Mouse (Mus musculus): Measurements from ENCODE around the gene Sptan1.

- no peak for TF ChIP-seq POLR2A (IDR thresholded peaks at IDR 0.05; ENCODE audit: borderline replicate concordance, low read depth, low read length)
- TF ChIP-seq CTCF (IDR thresholded peaks at IDR 0.05; ENCODE audit: low read depth, low read length) = no peak
These were observed 8.2 kb downstream of the Sptan1 start for GRCm38 (mm10) chr2:29973525-29973924.

Measured in bone marrow macrophage, adult 2 months (primary cell).